ENCODE assay signal across 17 mouse cellular contexts in genomic region chr11:68270730-68271467, GRCm38 (mm10).
DNase-seq lines count a peak whose midpoint lies in the region; ATAC-seq and TF ChIP-seq lines count a peak whose summit lies in the region.
"Had no signal": no experiment of that assay in that cellular context is flagged by ENCODE, and none has a peak within 500 bp of the region (broad histone marks: within the 10 kb centered on the region; RNA-seq: fewer than 3 reads in every experiment).

No protein-coding gene starts in this region.

- WGBS in limb, embryonic 14.5 days, result 56% methylated on average over 19 of the region's 19 CpGs
- WGBS in limb, embryonic 10.5 days, result 74% methylated on average over 19 of the region's 19 CpGs
- WGBS in embryonic facial prominence, embryonic 14.5 days, result 66% methylated on average over 18 of the region's 19 CpGs

- H3K4me3 ChIP-seq in limb, embryonic 14.5 days (replicated peaks; ENCODE audit: low read length), result no peak overlapping the region
- H3K4me3 ChIP-seq in limb, embryonic 10.5 days, result no peak overlapping the region
- no peak overlapping the region for H3K4me3 ChIP-seq in embryonic facial prominence, embryonic 14.5 days (ENCODE audit: low read depth, low read length)
- H3K4me3 ChIP-seq: forebrain, embryonic 13.5 days; hindbrain, embryonic 15.5 days; left cerebral cortex, adult 2 months; liver, embryonic 13.5 days; neural tube, embryonic 13.5 days had no signal

- ATAC-seq in limb, embryonic 14.5 days (ENCODE audit: low FRiP score, low read depth), result peak; percentile 66
- peak; percentile 76 for ATAC-seq in embryonic facial prominence, embryonic 14.5 days (ENCODE audit: low read depth)
- ATAC-seq: forebrain, embryonic 13.5 days had no signal

- intact Hi-C loops in left cerebral cortex, postnatal 14 days (cut with DNase I), result no loop called here

- no peak for DNase-seq in limb, embryonic 14.5 days (ENCODE audit: low spot score)
- DNase-seq in limb, embryonic 10.5 days (ENCODE audit: low spot score), result no peak
- DNase-seq in MN1 (ENCODE audit: low spot score), result peak; percentile 43
- DNase-seq in embryonic facial prominence, embryonic 14.5 days (ENCODE audit: low spot score), result peak; percentile 74
- DNase-seq in thymus, postnatal 10 days (ENCODE audit: low spot score in 2 of 2), result peak; percentile 79 to 81
- DNase-seq in right cerebral cortex, postnatal 10 days (ENCODE audit: low spot score in 2 of 2), result no peak
- no peak for DNase-seq in left cerebral cortex, postnatal 14 days (ENCODE audit: low spot score in 2 of 2)
- DNase-seq: adrenal gland, adult 2 months; heart, adult 11 months; kidney, postnatal 25 days; liver, embryonic 13.5 days; lung, postnatal 36 days had no signal

- no peak for TF ChIP-seq POLR2A in limb, embryonic 14.5 days (IDR thresholded peaks at IDR 0.05; ENCODE audit: borderline replicate concordance, extremely low read depth, insufficient read depth, insufficient read length)

- no peak overlapping the region for H3K9ac ChIP-seq in limb, embryonic 14.5 days (ENCODE audit: low read depth, low read length, severe bottlenecking)
- H3K9ac ChIP-seq in embryonic facial prominence, embryonic 14.5 days (ENCODE audit: low read depth, low read length), result no peak overlapping the region
- H3K9ac ChIP-seq: forebrain, embryonic 13.5 days; hindbrain, embryonic 15.5 days; liver, embryonic 13.5 days; neural tube, embryonic 13.5 days had no signal

- H3K27me3 ChIP-seq in limb, embryonic 14.5 days (ENCODE audit: control insufficient read depth, insufficient read depth, low read length), result no peaks in the 10 kb centered on the region
- peaks cover 10% of the 10 kb centered on the region for H3K27me3 ChIP-seq in limb, embryonic 10.5 days (ENCODE audit: low read depth, poor library complexity, severe bottlenecking)
- no peaks in the 10 kb centered on the region for H3K27me3 ChIP-seq in embryonic facial prominence, embryonic 14.5 days (replicated peaks; ENCODE audit: control insufficient read depth, insufficient read depth, low read length)

- H3K4me1 ChIP-seq in limb, embryonic 14.5 days (ENCODE audit: control insufficient read depth, insufficient read depth, low read length), result no peaks in the 10 kb centered on the region
- H3K4me1 ChIP-seq in limb, embryonic 10.5 days, result peaks cover 24% of the 10 kb centered on the region
- peaks cover 4% of the 10 kb centered on the region for H3K4me1 ChIP-seq in embryonic facial prominence, embryonic 14.5 days (ENCODE audit: control insufficient read depth, insufficient read depth, low read length)
- H3K4me1 ChIP-seq: liver, embryonic 13.5 days had no signal

- H3K9me3 ChIP-seq in limb, embryonic 14.5 days (ENCODE audit: control insufficient read depth, low read length), result no peaks in the 10 kb centered on the region
- no peaks in the 10 kb centered on the region for H3K9me3 ChIP-seq in limb, embryonic 10.5 days (replicated peaks)
- no peaks in the 10 kb centered on the region for H3K9me3 ChIP-seq in embryonic facial prominence, embryonic 14.5 days (ENCODE audit: control insufficient read depth, low read length)
- H3K9me3 ChIP-seq: forebrain, embryonic 13.5 days; G1E; hindbrain, embryonic 15.5 days; liver, embryonic 13.5 days; neural tube, embryonic 13.5 days had no signal

- no peak overlapping the region for H3K27ac ChIP-seq in limb, embryonic 14.5 days (replicated peaks; ENCODE audit: low read depth, low read length)
- H3K27ac ChIP-seq in limb, embryonic 10.5 days, result no peak overlapping the region
- no peak overlapping the region for H3K27ac ChIP-seq in embryonic facial prominence, embryonic 14.5 days (replicated peaks; ENCODE audit: low read depth, low read length)
- H3K27ac ChIP-seq: forebrain, embryonic 13.5 days; hindbrain, embryonic 15.5 days; left cerebral cortex, adult 2 months; liver, embryonic 13.5 days; neural tube, embryonic 13.5 days had no signal

- no peak overlapping the region for H3K4me2 ChIP-seq in limb, embryonic 14.5 days (replicated peaks; ENCODE audit: low read depth, low read length, severe bottlenecking)
- H3K4me2 ChIP-seq in embryonic facial prominence, embryonic 14.5 days (ENCODE audit: low read depth, low read length), result no peak overlapping the region
- H3K4me2 ChIP-seq: forebrain, embryonic 13.5 days; hindbrain, embryonic 15.5 days; liver, embryonic 13.5 days; neural tube, embryonic 13.5 days had no signal

- H3K36me3 ChIP-seq in limb, embryonic 14.5 days (ENCODE audit: control insufficient read depth, insufficient read depth, low read length), result no peaks in the 10 kb centered on the region
- H3K36me3 ChIP-seq in limb, embryonic 10.5 days, result no peaks in the 10 kb centered on the region
- no peaks in the 10 kb centered on the region for H3K36me3 ChIP-seq in embryonic facial prominence, embryonic 14.5 days (ENCODE audit: control insufficient read depth, insufficient read depth, low read length)
- H3K36me3 ChIP-seq: G1E; hindbrain, embryonic 15.5 days; liver, embryonic 13.5 days; neural tube, embryonic 13.5 days had no signal

Comparison
In these comparisons a context has a peak if more than half of its experiments do, and no peak if none do; other contexts are left out.
1. DNase-seq: peak in MN1 (single experiment), embryonic facial prominence, embryonic 14.5 days (single experiment) and thymus, postnatal 10 days (2 of 2); none in limb, embryonic 14.5 days (single experiment), limb, embryonic 10.5 days (single experiment), right cerebral cortex, postnatal 10 days (0 of 2) and left cerebral cortex, postnatal 14 days (0 of 2).